ENCODE assay signal across 21 mouse cellular contexts in the genomic region with DNA sequence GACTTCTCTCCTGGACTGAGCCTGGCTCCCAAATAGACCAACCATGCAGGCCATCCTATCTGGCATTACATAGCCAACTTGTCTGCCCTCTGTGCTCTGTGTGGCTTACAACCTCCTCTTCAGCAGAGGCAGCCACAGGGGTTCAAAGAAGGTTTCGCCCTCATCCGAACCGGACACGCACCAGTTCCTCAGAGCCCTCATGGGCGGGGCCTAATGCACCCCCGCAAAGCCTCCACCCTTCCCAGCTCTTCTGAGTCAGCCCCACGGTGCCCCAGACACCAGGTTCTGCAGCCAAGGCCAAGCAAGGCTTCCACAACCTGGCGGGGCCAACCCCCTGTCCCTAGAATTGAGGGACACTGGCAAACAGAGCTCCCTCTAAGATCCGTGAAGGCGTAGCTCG. TPM values are rescaled to one million over a fixed set of nuclear protein-coding genes. Genes with fewer than 3 reads are reported as not detected.
DNase-seq lines count a peak whose midpoint lies in the region; ATAC-seq lines count a peak whose summit lies in the region.
"Had no signal": no experiment of that assay in that cellular context is flagged by ENCODE, and none has a peak within 500 bp of the region (broad histone marks: within the 10 kb centered on the region; RNA-seq: fewer than 3 reads in every experiment).

No protein-coding gene starts in this region.

- H3K9ac ChIP-seq in heart, embryonic 13.5 days: no peak overlapping the region
- peak overlapping the region; percentile 37; the same call in 1 of the 2 replicates for H3K9ac ChIP-seq in liver, embryonic 15.5 days
- no peak overlapping the region for H3K9ac ChIP-seq in kidney, embryonic 14.5 days (ENCODE audit: low read depth, low read length)
- H3K9ac ChIP-seq: forebrain, embryonic 15.5 days; hindbrain, embryonic 15.5 days; neural tube, embryonic 12.5 days had no signal

- no peaks in the 10 kb centered on the region for H3K9me3 ChIP-seq in heart, embryonic 13.5 days
- no peaks in the 10 kb centered on the region for H3K9me3 ChIP-seq in liver, embryonic 15.5 days (replicated peaks)
- no peaks in the 10 kb centered on the region for H3K9me3 ChIP-seq in kidney, embryonic 14.5 days (ENCODE audit: control insufficient read depth, low read length)
- H3K9me3 ChIP-seq: forebrain, embryonic 15.5 days; hindbrain, embryonic 15.5 days; neural tube, embryonic 12.5 days had no signal

- DNase-seq in heart, postnatal 36 days: no peak
- peak; percentile 35 to 69 for DNase-seq in spleen, postnatal 4 days (ENCODE audit: low spot score in 2 of 2)
- no peak for DNase-seq in thymus, postnatal 14 days
- DNase-seq: adrenal gland, adult 8-10 months; cerebellum, adult 11 months; cerebellum, postnatal 25 days; heart, postnatal 10 days; kidney, adult 8-10 months; kidney, postnatal 4 days; right cerebral cortex, postnatal 25 days had no signal

- no peak overlapping the region for H3K27ac ChIP-seq in heart, embryonic 13.5 days (replicated peaks)
- H3K27ac ChIP-seq in liver, embryonic 15.5 days (replicated peaks): peak overlapping the region; percentile 86
- no peak overlapping the region for H3K27ac ChIP-seq in kidney, embryonic 14.5 days (ENCODE audit: low read depth, low read length)
- H3K27ac ChIP-seq: forebrain, embryonic 15.5 days; hindbrain, embryonic 15.5 days; neural tube, embryonic 12.5 days had no signal

- intact Hi-C loops in heart, postnatal 36 days (cut with DNase I): no loop called here

- no peak overlapping the region for H3K4me3 ChIP-seq in heart, embryonic 13.5 days
- H3K4me3 ChIP-seq in liver, embryonic 15.5 days (replicated peaks): no peak overlapping the region
- H3K4me3 ChIP-seq in kidney, embryonic 14.5 days (ENCODE audit: low read length): no peak overlapping the region
- H3K4me3 ChIP-seq: forebrain, embryonic 15.5 days; hindbrain, embryonic 15.5 days; neural tube, embryonic 12.5 days had no signal

- H3K36me3 ChIP-seq in heart, embryonic 13.5 days: no peaks in the 10 kb centered on the region
- no peaks in the 10 kb centered on the region for H3K36me3 ChIP-seq in liver, embryonic 15.5 days (replicated peaks)
- H3K36me3 ChIP-seq in kidney, embryonic 14.5 days (ENCODE audit: control insufficient read depth, insufficient read depth, low read length): no peaks in the 10 kb centered on the region
- H3K36me3 ChIP-seq: forebrain, embryonic 15.5 days; hindbrain, embryonic 15.5 days; neural tube, embryonic 12.5 days had no signal

- H3K4me1 ChIP-seq in heart, embryonic 13.5 days: peaks cover 39% of the 10 kb centered on the region
- H3K4me1 ChIP-seq in liver, embryonic 15.5 days (replicated peaks): peaks cover 88% of the 10 kb centered on the region
- peaks cover 9% of the 10 kb centered on the region; the same call in 1 of the 2 replicates for H3K4me1 ChIP-seq in kidney, embryonic 14.5 days (ENCODE audit: control insufficient read depth, insufficient read depth, low read length)
- H3K4me1 ChIP-seq: forebrain, embryonic 15.5 days; hindbrain, embryonic 15.5 days; neural tube, embryonic 12.5 days had no signal

- H3K4me2 ChIP-seq in heart, embryonic 13.5 days: no peak overlapping the region
- H3K4me2 ChIP-seq in liver, embryonic 15.5 days: peak overlapping the region; percentile 88
- H3K4me2 ChIP-seq in kidney, embryonic 14.5 days (replicated peaks; ENCODE audit: low read depth, low read length): no peak overlapping the region
- H3K4me2 ChIP-seq: forebrain, embryonic 15.5 days; hindbrain, embryonic 15.5 days; neural tube, embryonic 12.5 days had no signal

- ATAC-seq in heart, embryonic 13.5 days (ENCODE audit: extremely low read depth, insufficient number of reproducible peaks, low FRiP score, low TSS enrichment): peak; percentile 33; the same call in 1 of the 2 replicates
- ATAC-seq in granulocyte monocyte progenitor cell, adult 5-6 weeks (replicated peaks; ENCODE audit: poor library complexity, severe bottlenecking): peak; percentile 52
- no peak for ATAC-seq in liver, embryonic 15.5 days (ENCODE audit: insufficient read depth)
- no peak; the same call in 1 of the 2 replicates for ATAC-seq in kidney, embryonic 14.5 days (ENCODE audit: low FRiP score, low TSS enrichment)
- no peak for ATAC-seq in megakaryocyte progenitor cell, adult 5-6 weeks (replicated peaks; ENCODE audit: poor library complexity)
- ATAC-seq: forebrain, embryonic 15.5 days had no signal

- peaks cover 17% of the 10 kb centered on the region; the same call in 1 of the 2 replicates for H3K27me3 ChIP-seq in heart, embryonic 13.5 days (replicated peaks)
- H3K27me3 ChIP-seq in liver, embryonic 15.5 days: peaks cover 7% of the 10 kb centered on the region; the same call in 1 of the 2 replicates
- H3K27me3 ChIP-seq in kidney, embryonic 14.5 days (ENCODE audit: control insufficient read depth, insufficient read depth, low read length): no peaks in the 10 kb centered on the region
- H3K27me3 ChIP-seq: forebrain, embryonic 15.5 days; hindbrain, embryonic 15.5 days had no signal

- WGBS in heart, embryonic 13.5 days: 80% methylated on average over 11 of the region's 11 CpGs
- WGBS in liver, embryonic 15.5 days (ENCODE audit: insufficient replicate concordance): 59% methylated on average over 11 of the region's 11 CpGs
- 54% methylated on average over 11 of the region's 11 CpGs for WGBS in kidney, embryonic 14.5 days

RNA-seq across cellular contexts. Expression of gene Padi1, which starts 13.7 kb away (rescaled TPM):
- 0.12 and 0.18 TPM in 2 replicates for polyA plus RNA-seq in heart, embryonic 13.5 days (2015; fragmentation: Nextera tagmentation; extraction: Ambion mirVana)
- total RNA-seq in heart, postnatal 36 days (2021): not detected
- total RNA-seq in granulocyte monocyte progenitor cell, adult 5-6 weeks (2014; fragmentation: Nextera tagmentation): not detected in 2 replicates
- not detected in 2 replicates for total RNA-seq in granulocyte monocyte progenitor cell, adult 5-6 weeks (2017)
- 0.02 and 0.03 TPM in 2 replicates for polyA plus RNA-seq in liver, embryonic 15.5 days (2015; fragmentation: Nextera tagmentation; extraction: Ambion mirVana)
- polyA plus RNA-seq in kidney, embryonic 14.5 days (2014; fragmentation: Nextera tagmentation; extraction: Ambion mirVana): 0.09 and 0.39 TPM in 2 replicates
- 0.05 TPM in 2 replicates for total RNA-seq in megakaryocyte progenitor cell, adult 5-6 weeks (2015)
- total RNA-seq in megakaryocyte progenitor cell, adult 5-6 weeks (2017): not detected in 2 replicates
- total RNA-seq: adrenal gland, adult 8-10 months; heart, adult 8-10 months; heart, postnatal 10 days; layer of hippocampus, postnatal 10 days had no signal
- polyA plus RNA-seq: forebrain, embryonic 15.5 days had no signal

RNA-seq across cellular contexts. Expression of gene Padi2, which starts 46.9 kb away (rescaled TPM):
- 2.1 and 2.9 TPM in 2 replicates for polyA plus RNA-seq in heart, embryonic 13.5 days (2015; fragmentation: Nextera tagmentation; extraction: Ambion mirVana)
- 1 to 10 TPM in 1 of 2 experiments, under 1 TPM in 1; 0.56 to 1.0 TPM for total RNA-seq in heart, postnatal 36 days (2021)
- total RNA-seq in granulocyte monocyte progenitor cell, adult 5-6 weeks (2014; fragmentation: Nextera tagmentation): 13.1 TPM in 2 replicates
- 4.0 and 6.6 TPM in 2 replicates for total RNA-seq in granulocyte monocyte progenitor cell, adult 5-6 weeks (2017)
- polyA plus RNA-seq in liver, embryonic 15.5 days (2015; fragmentation: Nextera tagmentation; extraction: Ambion mirVana): 1.6 and 2.2 TPM in 2 replicates
- 13.9 and 22.6 TPM in 2 replicates for polyA plus RNA-seq in kidney, embryonic 14.5 days (2014; fragmentation: Nextera tagmentation; extraction: Ambion mirVana)
- total RNA-seq in megakaryocyte progenitor cell, adult 5-6 weeks (2015): 5.5 and 5.7 TPM in 2 replicates
- 4.8 and 5.0 TPM in 2 replicates for total RNA-seq in megakaryocyte progenitor cell, adult 5-6 weeks (2017)

RNA-seq across cellular contexts. Expression of gene Padi3, which starts 48.8 kb away (rescaled TPM):
- 0.24 and 0.25 TPM in 2 replicates for polyA plus RNA-seq in heart, embryonic 13.5 days (2015; fragmentation: Nextera tagmentation; extraction: Ambion mirVana)
- under 1 TPM; 0.14 to 0.19 TPM for total RNA-seq in heart, postnatal 36 days (2021)
- 0.19 and 0.21 TPM in 2 replicates for total RNA-seq in granulocyte monocyte progenitor cell, adult 5-6 weeks (2014; fragmentation: Nextera tagmentation)
- 0.04 TPM in 1 of 2 replicates, not detected in the other for total RNA-seq in granulocyte monocyte progenitor cell, adult 5-6 weeks (2017)
- 0.12 and 0.17 TPM in 2 replicates for polyA plus RNA-seq in liver, embryonic 15.5 days (2015; fragmentation: Nextera tagmentation; extraction: Ambion mirVana)
- polyA plus RNA-seq in kidney, embryonic 14.5 days (2014; fragmentation: Nextera tagmentation; extraction: Ambion mirVana): 0.08 and 0.21 TPM in 2 replicates
- not detected in 2 replicates for total RNA-seq in megakaryocyte progenitor cell, adult 5-6 weeks (2015)
- total RNA-seq in megakaryocyte progenitor cell, adult 5-6 weeks (2017): 0.07 and 0.46 TPM in 2 replicates
- total RNA-seq: adrenal gland, adult 8-10 months had no signal
- polyA plus RNA-seq: forebrain, embryonic 15.5 days; hindbrain, embryonic 15.5 days; neural tube, embryonic 12.5 days; stomach, embryonic 14.5 days had no signal

Comparison
In these comparisons a context has a peak if more than half of its experiments do, and no peak if none do; other contexts are left out.
1. ATAC-seq: peak in heart, embryonic 13.5 days (single experiment) and granulocyte monocyte progenitor cell, adult 5-6 weeks (single experiment); none in liver, embryonic 15.5 days (single experiment), kidney, embryonic 14.5 days (single experiment) and megakaryocyte progenitor cell, adult 5-6 weeks (single experiment).
2. DNase-seq: peak in spleen, postnatal 4 days (2 of 2); none in heart, postnatal 36 days (0 of 2) and thymus, postnatal 14 days (single experiment).